Mouse (Mus musculus): ENCODE measurements around the gene Bcl11a. TPM values are rescaled to one million over a fixed set of nuclear protein-coding genes. Genes with fewer than 3 reads are reported as not detected.
A peak's percentile ranks its signal among the peaks of the same experiment; 100 is the strongest.

The Bcl11a gene
- total RNA-seq, 1 experiment from 2014 or later, result 92.3 TPM

DNA sequence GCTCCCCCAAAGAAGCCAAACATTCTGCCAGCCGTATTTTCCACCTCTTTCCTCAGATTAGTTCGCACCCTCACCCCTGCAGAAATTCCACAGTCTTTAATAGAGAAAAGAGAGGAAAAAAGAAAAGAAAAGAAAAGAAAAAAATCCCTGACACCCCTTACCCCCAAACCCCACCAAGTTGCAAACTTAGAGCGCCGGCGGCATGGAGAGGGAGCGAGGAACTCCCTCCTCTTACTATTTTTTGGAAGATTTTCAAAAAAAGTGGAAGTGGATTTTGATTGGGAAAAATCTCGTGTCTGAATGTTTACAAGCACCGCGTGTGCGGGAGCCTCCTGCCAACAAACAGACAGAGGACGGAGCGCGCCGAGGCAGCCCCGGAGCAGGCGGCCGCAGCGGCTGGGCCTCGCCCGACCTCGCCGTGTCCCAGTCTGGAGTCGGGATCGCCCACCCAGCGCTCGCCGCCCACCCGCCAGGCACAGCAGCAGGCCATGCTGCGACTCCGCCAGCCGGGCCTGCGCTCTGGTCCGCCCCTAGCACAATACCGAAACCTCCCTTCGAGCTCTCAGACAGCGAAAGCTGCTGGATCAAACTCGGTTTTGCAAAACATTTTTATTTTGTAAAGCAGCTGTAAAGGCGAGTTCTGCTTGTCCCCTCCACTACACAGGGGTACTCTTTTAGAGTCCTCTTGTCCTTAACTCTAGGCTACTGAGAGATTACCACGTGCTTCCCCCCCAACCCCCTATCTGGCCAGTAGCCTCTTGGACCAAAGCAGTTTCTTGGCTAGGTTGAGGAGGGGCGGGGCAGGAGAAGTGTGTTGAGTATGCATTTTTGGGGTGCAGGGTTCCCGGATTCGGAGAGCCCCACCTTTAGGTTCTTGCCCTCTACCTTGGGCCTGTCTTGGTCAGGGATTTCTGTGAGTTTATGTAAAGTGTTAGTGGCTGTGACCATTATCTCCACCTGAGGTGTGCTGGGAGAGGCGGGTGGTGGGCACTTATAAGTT is 1.8 kb downstream of the Bcl11a start:
- ATAC-seq (replicated peaks; ENCODE audit: low read depth, poor library complexity, severe bottlenecking), result no peak

DNA sequence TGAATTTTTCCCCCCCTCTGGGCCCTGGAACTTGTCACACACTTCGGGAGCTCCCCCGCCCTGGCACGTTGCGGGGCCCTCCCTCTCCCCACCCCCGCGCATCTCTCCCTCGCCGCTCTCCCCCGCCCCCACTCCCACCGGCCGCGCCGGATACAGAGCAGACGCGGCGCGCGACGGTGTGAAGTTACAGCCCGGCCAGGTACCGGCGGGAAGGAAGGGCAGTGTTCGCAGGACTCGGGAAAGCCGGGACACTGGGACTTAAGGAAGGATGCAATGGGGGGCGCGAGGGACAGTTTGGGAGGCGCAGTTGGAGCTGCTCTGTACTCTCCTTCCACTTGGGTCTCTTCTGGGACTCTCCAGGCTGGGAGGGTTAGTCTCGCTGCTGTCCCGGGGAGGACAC is 2.7 kb downstream of the Bcl11a start:
- ATAC-seq (replicated peaks; ENCODE audit: low read depth, poor library complexity, severe bottlenecking), result no peak

- peak; percentile 16 for ATAC-seq (replicated peaks; ENCODE audit: low read depth, poor library complexity, severe bottlenecking)
These were observed 3.3 kb downstream of the Bcl11a start for GRCm38 (mm10) chr11:24081016-24081686.

GRCm38 (mm10) chr11:24081687-24082384 is 4.0 kb downstream of the Bcl11a start:
- no peak for ATAC-seq (replicated peaks; ENCODE audit: low read depth, poor library complexity, severe bottlenecking)

GRCm38 (mm10) chr11:24082385-24083075 is 4.7 kb downstream of the Bcl11a start:
- no peak for ATAC-seq (replicated peaks; ENCODE audit: low read depth, poor library complexity, severe bottlenecking)

- no peak for ATAC-seq (replicated peaks; ENCODE audit: low read depth, poor library complexity, severe bottlenecking)
These were observed 5.2 kb downstream of the Bcl11a start for GRCm38 (mm10) chr11:24083076-24083405.

DNA sequence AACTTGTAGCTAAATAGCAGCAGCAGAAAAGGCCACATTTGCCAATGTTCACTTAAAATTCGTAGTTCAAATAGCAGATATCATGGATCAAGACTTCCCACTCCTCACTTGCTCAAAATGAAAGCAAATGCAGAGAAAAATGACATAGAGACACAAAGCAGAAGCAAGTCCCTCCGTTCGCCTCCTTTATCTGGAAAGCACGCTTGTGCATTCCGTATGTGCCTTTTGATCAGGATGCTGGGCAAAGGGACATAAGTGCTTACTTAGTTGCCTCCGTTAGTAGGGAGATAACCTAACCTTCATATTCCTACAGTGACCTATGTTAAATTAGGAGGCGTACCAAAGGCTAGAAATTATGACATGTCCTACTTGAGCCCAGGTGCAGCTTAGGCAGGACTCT is 5.6 kb downstream of the Bcl11a start:
- ATAC-seq (replicated peaks; ENCODE audit: low read depth, poor library complexity, severe bottlenecking), result no peak

DNA sequence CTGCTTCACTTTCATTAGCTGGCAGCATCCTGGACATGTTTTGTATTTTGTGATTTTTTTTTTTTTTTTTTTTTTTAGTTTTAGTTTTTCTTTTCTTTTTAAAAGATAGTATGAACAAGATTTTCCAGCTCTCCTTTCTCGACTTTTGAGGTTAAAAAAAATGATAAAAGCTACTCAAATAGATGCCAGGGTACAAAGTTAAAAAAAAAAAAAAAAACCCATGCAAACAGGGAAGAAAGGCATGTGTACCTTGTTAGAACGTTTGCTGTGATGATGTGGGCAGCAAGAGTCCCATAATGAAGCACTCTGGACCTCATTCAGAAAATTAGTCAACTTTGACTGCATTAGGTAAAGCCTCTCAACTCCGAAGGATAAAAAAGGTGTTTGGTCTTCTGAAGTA is 6.2 kb downstream of the Bcl11a start:
- no peak for ATAC-seq (replicated peaks; ENCODE audit: low read depth, poor library complexity, severe bottlenecking)

DNA sequence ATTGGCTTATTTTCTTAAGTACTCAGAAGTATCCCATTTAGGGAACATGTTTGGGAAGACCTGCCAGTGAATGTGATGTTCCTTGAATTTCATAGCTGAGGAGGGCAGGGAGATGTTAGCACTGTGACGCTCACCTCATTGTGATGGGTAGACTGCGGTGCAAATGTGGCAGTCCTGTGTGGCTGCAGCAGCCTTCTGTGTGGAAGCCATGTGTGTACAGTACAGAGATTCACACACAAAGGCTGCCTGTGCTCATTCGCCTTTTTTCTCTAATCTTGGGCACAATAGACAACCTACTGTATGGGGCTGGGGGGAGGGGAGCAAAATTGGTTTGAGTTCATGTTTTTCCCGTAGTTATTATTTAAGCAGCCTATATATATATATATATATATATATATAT is 6.7 kb downstream of the Bcl11a start:
- ATAC-seq (replicated peaks; ENCODE audit: low read depth, poor library complexity, severe bottlenecking), result no peak

- ATAC-seq (replicated peaks; ENCODE audit: low read depth, poor library complexity, severe bottlenecking), result no peak
These were observed 8.1 kb downstream of the Bcl11a start for GRCm38 (mm10) chr11:24085986-24086385.

- peak; percentile 39 for ATAC-seq (replicated peaks; ENCODE audit: low read depth, poor library complexity, severe bottlenecking)
These were observed 9.2 kb downstream of the Bcl11a start for GRCm38 (mm10) chr11:24087069-24087468.

- no peak for ATAC-seq (replicated peaks; ENCODE audit: low read depth, poor library complexity, severe bottlenecking)
These were observed 12.6 kb downstream of the Bcl11a start for GRCm38 (mm10) chr11:24090443-24090842.

GRCm38 (mm10) chr11:24091393-24092080 is 13.7 kb downstream of the Bcl11a start:
- no peak for ATAC-seq (replicated peaks; ENCODE audit: low read depth, poor library complexity, severe bottlenecking)

- ATAC-seq (replicated peaks; ENCODE audit: low read depth, poor library complexity, severe bottlenecking), result no peak
These were observed 14.8 kb downstream of the Bcl11a start for GRCm38 (mm10) chr11:24092618-24093017.

DNA sequence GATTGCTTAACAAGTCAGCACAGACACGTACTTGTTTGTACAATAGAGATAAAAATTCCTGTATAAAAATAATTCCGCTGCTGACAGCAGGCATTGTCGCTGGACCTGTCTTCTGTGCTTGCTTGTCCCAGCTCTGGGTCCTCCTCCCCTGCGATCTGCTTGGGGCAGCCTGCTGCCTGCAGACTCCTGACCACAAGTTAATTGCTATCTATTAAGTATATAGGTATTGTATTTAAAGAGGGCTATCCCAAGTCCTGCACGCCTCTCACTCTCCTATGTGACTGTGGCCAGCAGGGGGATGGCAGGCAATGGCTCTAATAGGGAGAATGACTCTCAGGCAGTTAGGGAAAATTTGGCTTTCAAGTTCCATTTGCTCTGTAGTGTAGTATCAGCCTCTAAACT is 16.2 kb downstream of the Bcl11a start:
- peak; percentile 36 for ATAC-seq (replicated peaks; ENCODE audit: low read depth, poor library complexity, severe bottlenecking)

GRCm38 (mm10) chr11:24095236-24095635 is 17.4 kb downstream of the Bcl11a start:
- ATAC-seq (replicated peaks; ENCODE audit: low read depth, poor library complexity, severe bottlenecking), result no peak

DNA sequence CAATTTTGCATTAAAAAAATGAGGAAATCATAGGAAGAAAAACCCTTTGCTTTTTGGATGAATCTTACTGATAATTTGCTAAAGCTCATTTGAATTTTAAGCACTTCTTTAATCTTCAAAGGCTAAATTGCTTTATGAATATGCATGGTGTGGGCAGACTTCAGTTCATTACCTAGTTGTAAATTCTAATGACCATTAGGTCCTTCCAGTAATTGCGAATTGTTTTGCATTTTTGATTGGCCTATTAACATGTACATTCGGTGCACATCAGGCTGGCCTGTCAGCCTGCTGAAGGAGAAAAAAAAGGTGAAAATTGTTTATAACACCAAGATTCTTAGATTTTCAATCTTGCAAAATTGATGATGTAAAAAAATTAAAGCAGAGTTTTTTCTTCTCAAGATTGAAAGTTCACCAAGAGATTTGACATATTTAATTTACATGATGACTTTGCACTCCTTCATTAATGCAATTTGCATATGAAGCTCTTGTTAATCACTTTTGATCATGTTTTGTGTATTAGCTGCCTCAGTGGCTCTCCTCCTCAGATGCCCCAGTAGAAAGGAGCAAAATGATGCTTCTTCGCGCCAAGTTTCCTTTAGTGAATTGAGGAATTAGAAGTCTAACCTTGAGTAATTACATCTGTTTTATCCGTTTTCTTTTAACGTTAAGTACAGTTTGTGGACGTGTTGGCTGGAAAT is 17.9 kb downstream of the Bcl11a start:
- no peak for ATAC-seq (replicated peaks; ENCODE audit: low read depth, poor library complexity, severe bottlenecking)

DNA sequence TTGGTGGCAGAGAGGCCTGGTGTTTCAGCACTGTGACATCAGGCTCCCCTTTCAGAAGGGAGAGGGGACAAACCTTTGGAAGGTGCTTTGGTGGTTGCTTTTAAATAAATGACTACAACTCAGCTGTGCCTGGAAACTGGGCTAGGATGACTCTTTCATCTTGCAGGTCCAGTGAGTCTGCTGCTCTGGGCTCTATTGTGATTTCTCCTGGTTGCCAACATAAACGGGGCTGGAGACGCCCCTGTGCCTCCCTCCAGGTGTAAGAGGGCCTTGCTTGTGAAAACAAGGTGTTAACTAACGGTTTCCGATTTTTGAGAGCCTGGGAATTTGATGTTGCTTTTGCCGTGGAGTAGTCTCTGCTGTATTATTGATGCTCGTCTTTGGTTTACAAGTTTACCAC is 18.6 kb downstream of the Bcl11a start:
- no peak for ATAC-seq (replicated peaks; ENCODE audit: low read depth, poor library complexity, severe bottlenecking)

- no peak for ATAC-seq (replicated peaks; ENCODE audit: low read depth, poor library complexity, severe bottlenecking)
These were observed 19.2 kb downstream of the Bcl11a start for GRCm38 (mm10) chr11:24097026-24097425.

Measured in common myeloid progenitor, adult 5-6 weeks (primary cell).